Mouse (Mus musculus) forebrain, embryonic 11.5 days (tissue): ENCODE data around the gene Csnk2a1. TPM values are rescaled to one million over a fixed set of nuclear protein-coding genes. Genes with fewer than 3 reads are reported as not detected.

Experiments
- polyA plus RNA-seq: library from polyadenylated mRNA; unstranded; fragments of >200 nt; fragmentation: Nextera tagmentation; extraction: Ambion mirVana; gene quantifications from 2 replicates; pipeline ENCODE4 v1.2.1, GENCODE M21; 2014

Csnk2a1 gene
- polyA plus RNA-seq, 1 experiment from 2014 or later, result 73.6 TPM

Other genes with a start within 250 kb of the Csnk2a1 start
- gene Fam110a, start 246.6 kb upstream of the Csnk2a1 start, polyA plus RNA-seq, result 85.6 and 88.1 TPM in 2 replicates
- 1.0 and 1.4 TPM in 2 replicates for gene Slc52a3, start 230.3 kb upstream of the Csnk2a1 start, polyA plus RNA-seq
- 10.0 and 11.3 TPM in 2 replicates for gene Scrt2, start 145.3 kb upstream of the Csnk2a1 start, polyA plus RNA-seq
- 14.3 and 15.0 TPM in 2 replicates for gene Srxn1, start 121.3 kb upstream of the Csnk2a1 start, polyA plus RNA-seq
- 3.4 and 3.5 TPM in 2 replicates for gene Tcf15, start 83.3 kb upstream of the Csnk2a1 start, polyA plus RNA-seq
- 30.6 and 31.7 TPM in 2 replicates for gene Tbc1d20, start 67.0 kb downstream of the Csnk2a1 start, polyA plus RNA-seq
- 94.2 TPM in 2 replicates for gene Rbck1, start 105.8 kb downstream of the Csnk2a1 start, polyA plus RNA-seq
- gene Trib3, start 117.2 kb downstream of the Csnk2a1 start, polyA plus RNA-seq, result 1.3 and 2.1 TPM in 2 replicates
- 6.3 and 7.6 TPM in 2 replicates for gene Nrsn2, start 149.8 kb downstream of the Csnk2a1 start, polyA plus RNA-seq
- gene Sox12, start 171.2 kb downstream of the Csnk2a1 start, polyA plus RNA-seq, result 20.4 and 22.9 TPM in 2 replicates
- 59.4 and 63.9 TPM in 2 replicates for gene Zcchc3, start 188.2 kb downstream of the Csnk2a1 start, polyA plus RNA-seq
- 0.41 and 0.79 TPM in 2 replicates for gene 6820408C15Rik, start 188.7 kb downstream of the Csnk2a1 start, polyA plus RNA-seq
- gene Defb23, start 237.8 kb downstream of the Csnk2a1 start, polyA plus RNA-seq, result not detected in 2 replicates